Mouse (Mus musculus) midbrain, embryonic 10.5 days (tissue): ENCODE measurements around the gene Sox1. TPM values are rescaled to one million over a fixed set of nuclear protein-coding genes. Genes with fewer than 3 reads are reported as not detected.

Experiments
- DNase-seq: peaks from one replicate; pipeline ENCODE4 v3.0.0-alpha.2; 2017; ENCODE audit warnings: low spot score
- H3K27ac ChIP-seq: fragments of 300-500 bp; sonication (generic); replicated peaks from 2 replicates; pipeline ENCODE4 v1.5.1; 2016; ENCODE audit warnings: mild to moderate bottlenecking
- H3K27me3 ChIP-seq: fragments of 300-500 bp; sonication (generic); 2 replicates; pipeline ENCODE4 v1.6.1; 2016; ENCODE audit warnings: low read depth, mild to moderate bottlenecking; ENCODE audit not compliant: poor library complexity, severe bottlenecking
- H3K36me3 ChIP-seq: fragments of 300-500 bp; sonication (generic); 2 replicates; pipeline ENCODE4 v1.6.1; 2016; ENCODE audit warnings: mild to moderate bottlenecking, moderate library complexity
- H3K4me1 ChIP-seq: fragments of 300-500 bp; sonication (generic); 2 replicates; pipeline ENCODE4 v1.6.1; 2016
- H3K4me3 ChIP-seq: fragments of 300-500 bp; sonication (generic); 2 replicates; pipeline ENCODE4 v1.5.1; 2016; ENCODE audit warnings: mild to moderate bottlenecking, moderate library complexity
- H3K9me3 ChIP-seq: fragments of 300-500 bp; sonication (generic); replicated peaks from 2 replicates; pipeline ENCODE4 v1.6.1; 2016; ENCODE audit warnings: mild to moderate bottlenecking
- WGBS: fragments of 180-500 bp; shearing (Covaris S2); methylation state at CpG from one replicate; pipeline ENCODE4 v1.1.7; 2016; 5-methylcytosine and 5-hydroxymethylcytosine counted together
- polyA plus RNA-seq: library from polyadenylated mRNA; unstranded; fragments of >200 nt; fragmentation: Nextera tagmentation; extraction: Ambion mirVana; gene quantifications from 2 replicates; pipeline ENCODE4 v1.2.1, GENCODE M21; 2016

Sox1 gene
- polyA plus RNA-seq, 1 experiment from 2014 or later, result 3.2 TPM

DNA sequence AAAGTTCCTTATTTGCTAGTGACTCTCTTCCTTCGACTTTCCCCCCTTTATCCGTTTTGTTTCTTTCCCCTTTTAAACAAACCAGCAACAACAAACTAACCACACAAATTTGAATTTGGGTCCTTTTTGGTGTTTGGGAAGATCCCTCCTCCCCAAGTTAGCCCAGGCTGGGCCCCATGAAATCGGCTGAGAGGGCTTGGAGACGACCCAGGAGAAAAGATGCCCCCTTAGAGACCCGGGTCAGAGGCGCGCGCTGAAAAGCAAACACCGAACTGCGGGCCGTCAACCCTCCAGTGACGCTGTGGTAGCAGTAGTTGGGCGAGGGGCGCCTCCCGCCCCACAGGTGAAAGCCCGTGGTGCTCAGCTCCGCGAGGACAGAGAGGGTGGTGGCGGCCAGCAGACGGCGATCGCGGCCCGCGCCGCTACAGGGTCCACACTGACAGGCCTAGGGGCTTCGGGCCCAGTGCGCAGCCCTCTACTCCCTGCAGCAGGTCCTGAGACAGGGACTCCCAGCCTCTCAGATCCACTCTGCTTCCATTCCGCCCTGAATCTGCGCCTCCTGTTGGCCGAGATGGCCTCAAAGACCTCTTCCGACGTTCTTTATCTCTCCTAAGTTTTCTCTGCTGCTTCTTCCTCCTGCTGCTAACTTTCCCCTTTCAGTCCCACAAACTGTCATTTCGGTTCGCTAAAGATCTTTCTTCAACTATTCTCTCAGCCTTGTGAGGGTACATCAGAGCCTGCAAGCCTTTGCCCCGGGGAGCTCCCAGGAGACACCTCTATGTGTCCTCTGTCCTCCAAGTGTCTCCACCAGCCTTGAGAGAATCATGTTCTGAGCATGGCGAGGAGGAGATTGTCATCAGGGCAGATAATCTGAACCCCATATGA, 3.5 kb upstream of the Sox1 start:
- whole genome bisulfite sequencing, result 3% methylated on average over 37 of the region's 37 CpGs
- no peaks in the 10 kb centered on the region for H3K9me3 ChIP-seq
- H3K4me1 ChIP-seq, result peaks cover 81% of the 10 kb centered on the region
- H3K27me3 ChIP-seq, result peaks cover 100% of the 10 kb centered on the region
- peak; percentile 87 for DNase-seq
- H3K36me3 ChIP-seq, result no peaks in the 10 kb centered on the region
- H3K27ac ChIP-seq, result 0 out of 2 replicates have a peak overlapping the region, but pooled peaks have one; percentile 28
- peak overlapping the region; percentile 23 for H3K4me3 ChIP-seq

DNA sequence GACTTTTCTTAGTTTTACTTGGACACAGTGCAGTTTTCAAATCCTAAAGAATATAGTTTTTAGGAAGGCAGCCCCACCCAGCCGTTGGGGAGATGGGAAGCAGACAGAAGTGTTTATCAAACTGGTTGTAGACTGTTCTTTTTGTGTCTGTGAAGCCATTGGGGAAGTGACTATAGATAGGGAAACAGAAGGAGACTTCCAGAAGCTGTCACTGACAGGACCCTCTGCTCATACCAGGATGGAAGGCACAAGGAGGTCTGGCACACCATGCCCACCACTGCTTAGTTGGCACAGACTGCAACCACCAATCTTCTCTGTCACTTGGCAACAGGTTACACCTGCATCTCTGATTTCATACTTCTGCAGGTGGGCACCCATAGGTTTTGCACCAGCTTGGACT, 2.3 kb upstream of the Sox1 start:
- H3K27ac ChIP-seq, result no peak overlapping the region
- DNase-seq, result no peak
- no peaks in the 10 kb centered on the region for H3K9me3 ChIP-seq
- peaks cover 12% of the 10 kb centered on the region for H3K36me3 ChIP-seq
- peaks cover 100% of the 10 kb centered on the region for H3K27me3 ChIP-seq
- peaks cover 74% of the 10 kb centered on the region for H3K4me1 ChIP-seq
- H3K4me3 ChIP-seq, result no peak overlapping the region
- 30% methylated on average over 1 of the region's 1 CpGs for WGBS

DNA sequence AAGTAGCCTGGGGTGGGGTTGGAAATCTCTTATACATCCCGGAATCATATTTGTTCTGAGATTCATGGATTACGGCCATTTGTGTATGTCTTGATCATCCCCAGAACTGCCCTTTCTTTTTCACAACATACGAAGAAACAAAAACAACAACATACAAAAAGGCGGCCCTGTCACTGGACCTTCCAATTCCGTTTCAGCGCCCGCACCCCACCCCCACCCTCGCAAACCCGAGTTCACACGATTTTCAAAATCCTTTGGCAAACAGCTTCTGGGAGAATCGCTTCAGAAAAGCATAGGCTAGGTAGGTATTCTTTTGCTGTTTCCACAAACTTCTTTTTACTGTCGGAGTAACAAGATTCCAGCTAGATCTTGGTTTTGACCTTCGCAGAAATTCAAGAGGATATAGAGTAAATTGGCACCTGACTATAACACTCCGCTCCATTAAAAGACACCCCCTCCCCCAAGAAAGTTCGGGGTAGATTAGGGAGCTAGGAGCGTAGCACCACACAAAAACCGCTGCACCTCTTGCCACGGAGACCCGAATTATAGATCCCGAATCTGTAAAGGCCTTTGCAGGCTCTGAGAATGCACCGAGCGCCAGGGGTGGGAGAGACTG, 602 bp upstream of the Sox1 start:
- Histone ChIP-seq H3K27ac (peak overlapping the region; percentile 97), H3K4me3 (peak overlapping the region; percentile 69), H3K4me1 (peaks cover 71% of the 10 kb centered on the region), H3K9me3 (no peaks in the 10 kb centered on the region), H3K36me3 (peaks cover 19% of the 10 kb centered on the region), H3K27me3 (peaks cover 97% of the 10 kb centered on the region)
- peak; percentile 30 for DNase-seq
- under 1% methylated on average over 22 of the region's 22 CpGs for WGBS

DNA sequence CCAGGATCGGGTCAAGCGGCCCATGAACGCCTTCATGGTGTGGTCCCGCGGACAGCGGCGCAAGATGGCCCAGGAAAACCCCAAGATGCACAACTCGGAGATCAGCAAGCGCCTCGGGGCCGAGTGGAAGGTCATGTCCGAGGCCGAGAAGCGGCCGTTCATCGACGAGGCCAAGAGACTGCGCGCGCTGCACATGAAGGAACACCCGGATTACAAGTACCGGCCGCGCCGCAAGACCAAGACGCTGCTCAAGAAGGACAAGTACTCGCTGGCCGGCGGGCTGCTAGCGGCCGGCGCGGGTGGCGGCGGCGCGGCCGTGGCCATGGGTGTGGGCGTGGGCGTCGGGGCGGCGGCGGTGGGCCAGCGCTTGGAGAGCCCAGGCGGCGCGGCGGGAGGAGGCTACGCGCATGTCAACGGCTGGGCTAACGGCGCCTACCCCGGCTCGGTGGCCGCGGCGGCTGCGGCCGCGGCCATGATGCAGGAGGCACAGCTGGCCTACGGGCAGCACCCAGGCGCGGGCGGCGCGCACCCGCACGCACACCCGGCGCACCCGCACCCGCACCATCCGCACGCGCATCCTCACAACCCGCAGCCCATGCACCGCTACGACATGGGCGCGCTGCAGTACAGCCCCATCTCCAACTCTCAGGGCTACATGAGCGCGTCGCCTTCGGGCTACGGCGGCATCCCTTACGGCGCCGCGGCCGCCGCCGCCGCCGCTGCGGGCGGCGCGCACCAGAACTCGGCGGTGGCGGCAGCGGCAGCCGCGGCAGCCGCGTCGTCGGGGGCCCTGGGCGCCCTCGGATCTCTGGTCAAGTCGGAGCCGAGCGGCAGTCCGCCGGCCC, 1.6 kb downstream of the Sox1 start:
- Histone ChIP-seq H3K4me1 (peaks cover 75% of the 10 kb centered on the region), H3K9me3 (no peaks in the 10 kb centered on the region), H3K4me3 (peak overlapping the region; percentile 69), H3K27ac (peak overlapping the region; percentile 97), H3K36me3 (peaks cover 19% of the 10 kb centered on the region), H3K27me3 (peaks cover 97% of the 10 kb centered on the region)
- peak; percentile 78 for DNase-seq
- WGBS, result under 1% methylated on average over 111 of the region's 118 CpGs

DNA sequence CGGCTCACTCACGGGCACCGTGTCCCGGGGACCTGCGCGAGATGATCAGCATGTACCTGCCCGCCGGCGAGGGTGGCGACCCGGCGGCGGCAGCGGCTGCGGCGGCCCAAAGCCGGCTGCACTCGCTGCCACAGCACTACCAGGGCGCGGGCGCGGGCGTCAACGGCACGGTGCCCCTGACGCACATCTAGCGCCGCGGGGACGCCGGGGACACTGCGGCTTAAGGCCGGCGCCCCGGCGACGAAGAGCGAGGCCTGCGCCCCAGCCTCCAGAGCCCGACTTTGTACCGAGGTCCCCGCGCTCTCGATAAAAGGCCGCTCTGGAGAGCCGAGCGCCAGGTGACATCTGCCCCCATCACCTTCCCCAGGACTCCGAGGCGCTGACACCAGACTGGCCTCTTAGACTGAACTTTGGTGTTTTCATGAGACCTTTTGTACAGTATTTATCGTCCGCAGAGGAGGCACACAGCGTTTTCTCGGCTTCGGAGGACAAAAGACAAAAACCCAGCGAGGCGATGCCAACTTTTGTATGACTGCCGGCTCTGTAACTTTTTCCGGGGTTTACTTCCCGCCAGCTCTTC, 2.3 kb downstream of the Sox1 start:
- Histone ChIP-seq H3K9me3 (no peaks in the 10 kb centered on the region), H3K27me3 (peaks cover 97% of the 10 kb centered on the region), H3K27ac (peak overlapping the region; percentile 97), H3K36me3 (peaks cover 19% of the 10 kb centered on the region), H3K4me1 (peaks cover 80% of the 10 kb centered on the region), H3K4me3 (peak overlapping the region; percentile 69)
- under 1% methylated on average over 59 of the region's 59 CpGs for WGBS
- DNase-seq, result peak; percentile 59

DNA sequence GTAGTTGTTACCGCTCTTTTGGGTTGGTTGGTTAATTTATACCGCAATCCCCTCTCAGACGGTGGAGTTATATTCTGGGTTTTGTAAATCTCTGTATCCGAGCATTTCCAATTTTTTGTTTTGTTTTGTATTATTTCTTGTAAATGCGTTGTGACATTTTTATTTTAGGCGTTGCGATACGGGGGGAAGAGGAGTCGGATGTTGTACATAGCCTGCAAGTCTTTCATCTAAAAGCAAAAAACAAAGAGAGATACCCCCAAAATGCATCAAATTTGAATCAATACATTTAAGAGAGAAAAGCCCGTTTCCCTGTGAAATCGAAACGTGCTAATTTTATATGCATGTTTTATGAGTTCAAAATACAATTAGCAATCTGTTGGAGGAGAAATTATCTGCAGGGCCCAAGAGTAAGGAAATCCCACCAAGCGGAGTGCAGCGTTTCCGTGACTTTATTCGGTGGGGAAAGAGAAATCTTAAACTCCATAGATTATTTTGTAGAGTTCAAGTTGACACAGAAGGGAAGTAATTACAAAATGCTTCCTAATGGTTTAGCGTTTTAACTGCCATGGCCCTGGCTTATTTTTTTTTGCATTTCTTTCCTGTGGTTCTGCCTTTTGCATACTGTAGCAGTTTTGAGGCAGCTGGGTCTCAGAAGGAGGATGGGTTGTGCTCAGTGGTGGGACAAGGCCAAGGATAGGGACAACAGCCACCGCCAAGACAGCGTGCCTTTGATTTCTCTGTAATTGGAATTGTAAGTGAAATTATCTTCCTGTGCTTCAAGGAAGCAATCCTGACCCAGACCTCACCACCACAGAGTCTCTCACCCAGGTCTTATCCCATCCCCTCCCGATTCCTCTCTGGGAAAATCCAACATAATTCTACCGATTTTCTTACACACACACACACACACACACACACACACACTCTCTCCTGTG, 3.2 kb downstream of the Sox1 start:
- 2% methylated on average over 21 of the region's 21 CpGs for WGBS
- Histone ChIP-seq H3K27me3 (peaks cover 97% of the 10 kb centered on the region), H3K4me1 (peaks cover 83% of the 10 kb centered on the region), H3K36me3 (peaks cover 19% of the 10 kb centered on the region), H3K9me3 (no peaks in the 10 kb centered on the region), H3K27ac (peak overlapping the region; percentile 97), H3K4me3 (peak overlapping the region; percentile 69)
- peak; percentile 45 for DNase-seq

DNA sequence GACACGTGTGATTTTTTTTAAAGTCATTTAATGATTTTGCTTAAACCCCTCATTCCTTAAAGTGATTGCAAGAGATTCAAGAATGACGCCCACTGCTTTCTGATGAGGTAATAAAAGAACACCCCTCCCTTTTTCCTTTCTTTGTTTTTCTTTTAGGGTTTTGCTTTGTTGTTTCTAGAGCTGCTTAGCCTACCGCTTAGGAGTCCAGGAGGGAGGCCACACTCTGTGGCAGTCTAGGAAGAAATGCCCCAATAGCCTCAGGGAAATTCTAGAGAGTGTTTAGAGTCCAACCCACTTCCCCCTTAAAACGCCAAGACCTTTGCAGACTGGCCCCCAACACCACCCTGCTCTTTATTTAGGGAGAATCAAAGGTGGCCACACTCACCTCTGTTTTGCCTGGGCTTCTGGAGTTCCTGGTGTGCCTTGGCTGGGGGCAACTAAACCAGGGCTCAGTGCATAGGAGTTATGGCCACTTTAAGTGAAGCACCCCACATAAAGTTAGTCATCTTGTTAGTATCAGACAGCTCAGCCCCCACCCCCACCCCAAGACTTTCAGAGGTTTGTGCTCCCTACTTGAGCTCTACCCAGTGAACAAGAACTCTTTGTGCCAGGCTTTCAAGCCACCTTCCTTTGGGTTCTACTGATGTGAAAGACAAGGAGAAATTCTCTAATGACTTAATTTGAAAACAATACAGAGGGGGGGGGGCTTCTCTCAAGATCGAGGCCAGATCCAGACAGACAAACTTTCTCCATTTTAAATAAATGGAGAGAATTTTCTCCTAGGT, 4.5 kb downstream of the Sox1 start:
- peaks cover 97% of the 10 kb centered on the region for H3K27me3 ChIP-seq
- WGBS, result under 1% methylated on average over 5 of the region's 5 CpGs
- no peaks in the 10 kb centered on the region for H3K9me3 ChIP-seq
- peaks cover 19% of the 10 kb centered on the region for H3K36me3 ChIP-seq
- peak overlapping the region; percentile 69 for H3K4me3 ChIP-seq
- H3K4me1 ChIP-seq, result peaks cover 81% of the 10 kb centered on the region
- peak; percentile 49 for DNase-seq
- peak overlapping the region; percentile 97 for H3K27ac ChIP-seq

DNA sequence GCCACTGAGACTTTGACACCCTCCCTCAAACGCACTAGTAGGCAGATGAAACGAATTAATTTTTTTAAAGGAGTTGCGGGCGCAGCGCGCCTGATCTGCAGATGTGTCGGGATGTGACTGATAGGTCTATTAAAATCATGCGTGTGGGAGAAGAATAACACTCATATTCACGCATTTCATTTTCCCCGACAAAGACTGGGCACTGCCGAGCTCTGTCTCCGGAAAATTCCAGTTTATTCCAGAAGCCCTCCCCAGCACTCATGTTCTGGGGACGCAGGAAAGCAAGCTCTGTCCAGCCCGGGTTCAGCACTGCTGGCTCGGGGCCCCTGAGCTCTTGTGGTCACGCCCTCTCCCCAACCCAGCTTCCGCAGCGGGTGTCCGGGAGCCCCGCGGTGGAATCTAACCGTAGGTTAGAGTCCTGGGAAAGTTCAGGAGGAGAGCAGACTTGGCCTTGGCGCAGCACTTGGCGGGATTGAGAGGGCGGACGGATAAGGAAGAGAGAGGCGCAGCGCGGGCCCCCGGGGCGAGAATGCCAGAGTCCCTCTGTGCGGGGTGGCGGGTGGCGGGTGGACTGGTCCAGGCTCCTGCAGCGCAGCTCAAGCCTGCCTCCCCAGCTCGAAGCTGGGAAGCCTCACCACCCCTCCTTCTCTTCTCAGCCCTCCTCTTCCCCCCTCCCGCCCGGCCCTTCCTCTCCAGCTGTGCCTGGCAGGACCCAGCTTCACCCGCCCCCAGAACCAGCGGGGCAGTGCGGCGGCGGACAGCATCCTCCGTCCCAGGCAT, 5.7 kb downstream of the Sox1 start:
- Histone ChIP-seq H3K27me3 (peaks cover 97% of the 10 kb centered on the region), H3K4me1 (peaks cover 71% of the 10 kb centered on the region), H3K27ac (peak overlapping the region; percentile 97), H3K9me3 (no peaks in the 10 kb centered on the region), H3K4me3 (peak overlapping the region; percentile 69), H3K36me3 (peaks cover 19% of the 10 kb centered on the region)
- peak; percentile 81 for DNase-seq
- WGBS, result 0% methylated on average over 43 of the region's 44 CpGs

DNA sequence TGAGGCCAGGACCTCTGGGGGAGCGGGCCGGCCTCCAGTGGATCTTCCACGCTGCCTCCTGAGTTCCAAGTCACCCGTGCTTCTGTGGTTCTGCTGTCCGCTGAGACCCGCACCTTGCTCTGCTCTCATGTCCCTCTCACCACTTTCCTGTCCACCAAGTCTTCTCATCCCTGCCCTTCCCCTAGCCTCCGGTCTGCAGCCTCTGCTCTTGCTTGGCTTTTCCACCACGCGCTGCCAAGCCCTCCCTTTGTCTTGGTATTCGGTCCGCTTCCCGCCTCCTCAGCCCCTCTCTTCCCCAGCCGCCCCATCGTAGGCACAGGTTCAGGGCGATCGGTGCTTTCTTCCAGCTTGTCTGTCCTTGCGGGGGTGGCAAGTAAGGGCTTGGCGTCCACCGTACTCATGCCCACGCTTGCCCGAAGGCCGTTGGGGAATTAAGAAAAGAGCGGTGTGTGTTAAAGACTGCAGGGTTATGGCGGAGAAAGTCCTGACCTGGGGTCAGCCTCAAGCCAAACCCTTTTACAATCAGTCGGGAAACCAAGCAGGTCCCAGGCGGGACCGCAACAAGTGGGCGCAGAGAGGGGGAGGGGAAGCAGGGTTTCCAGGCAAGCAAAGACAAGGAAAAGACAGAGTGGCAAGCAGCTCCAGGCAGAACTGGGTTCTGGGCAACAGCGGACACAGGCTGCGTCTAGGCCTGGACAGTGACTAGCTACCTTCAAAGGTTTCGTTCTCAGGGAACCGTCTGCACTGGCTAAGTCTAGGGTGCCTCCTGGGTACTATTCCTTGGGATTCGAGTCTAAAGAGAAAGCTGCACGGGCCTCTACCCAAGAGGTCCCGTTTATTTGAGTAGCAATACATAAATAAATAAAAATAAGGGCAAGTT, 6.5 kb downstream of the Sox1 start:
- H3K9me3 ChIP-seq, result no peaks in the 10 kb centered on the region
- H3K36me3 ChIP-seq, result peaks cover 19% of the 10 kb centered on the region
- H3K4me1 ChIP-seq, result peaks cover 74% of the 10 kb centered on the region
- H3K27ac ChIP-seq, result peak overlapping the region; percentile 97
- under 1% methylated on average over 35 of the region's 35 CpGs for WGBS
- peak; percentile 82 for DNase-seq
- peaks cover 97% of the 10 kb centered on the region for H3K27me3 ChIP-seq
- H3K4me3 ChIP-seq, result peak overlapping the region; percentile 69

DNA sequence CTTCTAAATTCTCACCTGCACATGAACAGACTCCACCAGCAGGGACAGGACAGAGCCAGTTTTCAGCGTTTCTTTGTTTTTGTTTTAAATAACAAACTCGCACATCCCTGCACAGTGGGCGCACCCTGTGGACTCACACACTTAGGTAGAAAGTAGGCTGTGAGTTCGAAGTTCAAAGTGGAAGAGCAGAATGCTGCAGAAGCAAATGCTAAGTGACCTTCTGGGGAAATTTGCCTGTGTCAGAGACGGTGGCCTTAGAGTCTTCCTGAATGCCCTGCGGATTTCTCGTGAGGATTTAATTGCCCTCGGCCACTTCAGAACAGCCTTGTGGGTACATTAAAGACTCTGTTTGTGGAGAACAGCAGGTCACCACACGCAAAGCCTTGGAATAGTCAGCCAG, 7.6 kb downstream of the Sox1 start:
- peaks cover 93% of the 10 kb centered on the region for H3K27me3 ChIP-seq
- peaks cover 8% of the 10 kb centered on the region for H3K36me3 ChIP-seq
- no peaks in the 10 kb centered on the region for H3K9me3 ChIP-seq
- H3K4me1 ChIP-seq, result peaks cover 80% of the 10 kb centered on the region
- DNase-seq, result peak; percentile 32
- WGBS, result 4% methylated on average over 9 of the region's 9 CpGs
- peak overlapping the region; percentile 97 for H3K27ac ChIP-seq
- H3K4me3 ChIP-seq, result peak overlapping the region; percentile 69
